ENCODE assay signal across 8 mouse cellular contexts in genomic region chr3:122293223-122293953, GRCm38 (mm10). TPM values are rescaled to one million over a fixed set of nuclear protein-coding genes. Genes with fewer than 3 reads are reported as not detected.
DNase-seq lines count a peak whose midpoint lies in the region; ATAC-seq and TF ChIP-seq lines count a peak whose summit lies in the region.

No protein-coding gene starts in this region.

- no peaks in the 10 kb centered on the region for H3K36me3 ChIP-seq in heart, adult 2 months (ENCODE audit: control insufficient read depth, insufficient read depth, low read length)
- no peaks in the 10 kb centered on the region for H3K36me3 ChIP-seq in forebrain, postnatal 0 days (ENCODE audit: insufficient read depth)
- H3K36me3 ChIP-seq in intestine, embryonic 16.5 days (ENCODE audit: control insufficient read depth, insufficient read depth, low read length) = no peaks in the 10 kb centered on the region
- H3K36me3 ChIP-seq in lung, embryonic 16.5 days (ENCODE audit: control insufficient read depth, insufficient read depth, low read length) = no peaks in the 10 kb centered on the region
- no peaks in the 10 kb centered on the region for H3K36me3 ChIP-seq in stomach, embryonic 15.5 days

- H3K27ac ChIP-seq in heart, adult 2 months = peak overlapping the region; percentile 98
- peak overlapping the region; percentile 99 for H3K27ac ChIP-seq in forebrain, postnatal 0 days (ENCODE audit: low read depth, low read length)
- H3K27ac ChIP-seq in intestine, embryonic 16.5 days (ENCODE audit: low read length) = peak overlapping the region; percentile 94
- peak overlapping the region; percentile 93 for H3K27ac ChIP-seq in lung, embryonic 16.5 days (ENCODE audit: low read length)
- peak overlapping the region; percentile 92 for H3K27ac ChIP-seq in stomach, embryonic 15.5 days

- peaks cover 5% of the 10 kb centered on the region for H3K4me1 ChIP-seq in heart, adult 2 months (ENCODE audit: control insufficient read depth, insufficient read depth, low read length)
- peaks cover 23% of the 10 kb centered on the region for H3K4me1 ChIP-seq in forebrain, postnatal 0 days (ENCODE audit: insufficient read depth)
- H3K4me1 ChIP-seq in intestine, embryonic 16.5 days (ENCODE audit: control insufficient read depth, insufficient read depth, low read length) = peaks cover 12% of the 10 kb centered on the region
- H3K4me1 ChIP-seq in lung, embryonic 16.5 days (replicated peaks; ENCODE audit: control insufficient read depth, insufficient read depth, low read length) = peaks cover 9% of the 10 kb centered on the region
- peaks cover 14% of the 10 kb centered on the region for H3K4me1 ChIP-seq in stomach, embryonic 15.5 days

- TF ChIP-seq CTCF in heart, adult 2 months (IDR thresholded peaks at IDR 0.05) = peak; percentile 22; the same call in 1 of the 2 replicates
- no peak; the same call in 1 of the 2 replicates for TF ChIP-seq CTCF in forebrain, postnatal 0 days (IDR thresholded peaks at IDR 0.05; ENCODE audit: low read depth)

- peak in 1 of 2 experiments; percentile 94 for DNase-seq in heart, adult 2 months
- no peak for DNase-seq in heart, postnatal 36 days
- DNase-seq in 416B (ENCODE audit: low read depth) = peak; percentile 69
- peak; percentile 91 for DNase-seq in adrenal gland, postnatal 25 days
- DNase-seq in forebrain, postnatal 0 days = no peak

- H3K9me3 ChIP-seq in forebrain, postnatal 0 days (ENCODE audit: low read length) = no peaks in the 10 kb centered on the region
- no peaks in the 10 kb centered on the region for H3K9me3 ChIP-seq in intestine, embryonic 16.5 days (ENCODE audit: control insufficient read depth, low read length)
- no peaks in the 10 kb centered on the region for H3K9me3 ChIP-seq in lung, embryonic 16.5 days (ENCODE audit: control insufficient read depth, low read length)
- no peaks in the 10 kb centered on the region for H3K9me3 ChIP-seq in stomach, embryonic 15.5 days

- H3K27me3 ChIP-seq in heart, adult 2 months (ENCODE audit: control insufficient read depth, insufficient read depth, low read length) = no peaks in the 10 kb centered on the region
- no peaks in the 10 kb centered on the region for H3K27me3 ChIP-seq in forebrain, postnatal 0 days (ENCODE audit: insufficient read depth, low read length)
- no peaks in the 10 kb centered on the region for H3K27me3 ChIP-seq in intestine, embryonic 16.5 days (replicated peaks; ENCODE audit: control insufficient read depth, insufficient read depth, low read length)
- no peaks in the 10 kb centered on the region for H3K27me3 ChIP-seq in lung, embryonic 16.5 days (ENCODE audit: control insufficient read depth, insufficient read depth, low read depth, low read length)
- H3K27me3 ChIP-seq in stomach, embryonic 15.5 days (replicated peaks) = no peaks in the 10 kb centered on the region

- WGBS in heart, adult 2 months = under 1% methylated on average over 105 of the region's 105 CpGs
- WGBS in forebrain, postnatal 0 days = 3% methylated on average over 82 of the region's 105 CpGs
- WGBS in intestine, embryonic 16.5 days = under 1% methylated on average over 85 of the region's 105 CpGs
- WGBS in lung, embryonic 16.5 days = under 1% methylated on average over 79 of the region's 105 CpGs
- WGBS in stomach, embryonic 15.5 days = under 1% methylated on average over 77 of the region's 105 CpGs

- peak; percentile 69 for ATAC-seq in forebrain, postnatal 0 days
- peak; percentile 86 for ATAC-seq in intestine, embryonic 16.5 days
- peak; percentile 92 for ATAC-seq in lung, embryonic 16.5 days (ENCODE audit: low read depth)
- peak; percentile 88 for ATAC-seq in stomach, embryonic 15.5 days (ENCODE audit: insufficient read depth, low FRiP score, low read depth)

- peak overlapping the region; percentile 87 for H3K9ac ChIP-seq in heart, adult 2 months (ENCODE audit: low read depth, low read length)
- peak overlapping the region; percentile 97 for H3K9ac ChIP-seq in forebrain, postnatal 0 days
- H3K9ac ChIP-seq in intestine, embryonic 16.5 days (ENCODE audit: low read depth, low read length) = peak overlapping the region; percentile 92
- peak overlapping the region; percentile 88 for H3K9ac ChIP-seq in lung, embryonic 16.5 days (ENCODE audit: low read length)
- H3K9ac ChIP-seq in stomach, embryonic 15.5 days = peak overlapping the region; percentile 68

- H3K4me2 ChIP-seq in forebrain, postnatal 0 days (ENCODE audit: low read depth) = peak overlapping the region; percentile 76
- peak overlapping the region; percentile 76 for H3K4me2 ChIP-seq in intestine, embryonic 16.5 days (ENCODE audit: low read depth, low read length)
- peak overlapping the region; percentile 59 for H3K4me2 ChIP-seq in lung, embryonic 16.5 days (ENCODE audit: low read depth, low read length)
- peak overlapping the region; percentile 87 for H3K4me2 ChIP-seq in stomach, embryonic 15.5 days

- TF ChIP-seq EP300 in heart, adult 2 months (IDR thresholded peaks at IDR 0.05; ENCODE audit: insufficient read depth, low read depth, low read length) = no peak

- intact Hi-C loops in heart, adult 2 months (cut with DNase I) = loop anchor here (5.0 to 10.0 kb wide), 3 partner anchors 46 to 491 kb away; partner anchors contain the start of gene Gclm
- intact Hi-C loops in heart, postnatal 36 days (cut with DNase I) = loop anchor here (1.0 to 10.0 kb wide), 5 partner anchors 19 to 631 kb away; partner anchors contain the start of genes 1810037I17Rik, Arhgap29 and Dnttip2

- H3K79me2 ChIP-seq in heart, adult 2 months (replicated peaks; ENCODE audit: control insufficient read depth, insufficient read depth, low read length) = no peaks in the 10 kb centered on the region

- H3K4me3 ChIP-seq in heart, adult 2 months = peak overlapping the region; percentile 81
- H3K4me3 ChIP-seq in forebrain, postnatal 0 days (ENCODE audit: low read depth, low read length) = peak overlapping the region; percentile 65
- H3K4me3 ChIP-seq in intestine, embryonic 16.5 days (ENCODE audit: low read length) = peak overlapping the region; percentile 90
- peak overlapping the region; percentile 85 for H3K4me3 ChIP-seq in lung, embryonic 16.5 days (ENCODE audit: low read length)
- H3K4me3 ChIP-seq in stomach, embryonic 15.5 days (replicated peaks) = peak overlapping the region; percentile 90

- TF ChIP-seq POLR2A in heart, adult 2 months (IDR thresholded peaks at IDR 0.05; ENCODE audit: insufficient read depth, low read depth, low read length) = 0 out of 2 replicates have a peak, but pooled peaks have one; percentile 37

RNA-seq across cellular contexts. Expression of gene Bcar3, which starts 0.5 kb away (rescaled TPM):
- 1 to 10 TPM; 4.7 to 7.5 TPM for total RNA-seq in heart, adult 2 months (2021)
- 10.0 and 10.2 TPM in 2 replicates for polyA plus RNA-seq in heart, adult 2 months (2012; rRNA removed)
- total RNA-seq in heart, postnatal 36 days (2021) = 1 to 10 TPM; 6.3 to 8.2 TPM
- 40.0 and 55.1 TPM in 2 replicates for total RNA-seq in adrenal gland, postnatal 25 days (2021)
- total RNA-seq in forebrain, postnatal 0 days (2014; rRNA removed) = 9.5 and 11.4 TPM in 2 replicates
- polyA plus RNA-seq in forebrain, postnatal 0 days (2015; fragmentation: Nextera tagmentation; extraction: Ambion mirVana) = 6.4 and 7.3 TPM in 2 replicates
- polyA plus RNA-seq in intestine, embryonic 16.5 days (2015; fragmentation: Nextera tagmentation; extraction: Ambion mirVana) = 23.7 and 27.2 TPM in 2 replicates
- polyA plus RNA-seq in lung, embryonic 16.5 days (2015; fragmentation: Nextera tagmentation; extraction: Ambion mirVana) = 14.8 and 16.9 TPM in 2 replicates
- 14.1 and 15.8 TPM in 2 replicates for polyA plus RNA-seq in stomach, embryonic 15.5 days (2015; fragmentation: Nextera tagmentation; extraction: Ambion mirVana)

RNA-seq across cellular contexts. Expression of gene Dnttip2, which starts 19.2 kb away (rescaled TPM):
- 10 to 100 TPM; 25.7 to 25.8 TPM for total RNA-seq in heart, adult 2 months (2021)
- polyA plus RNA-seq in heart, adult 2 months (2012; rRNA removed) = 6.9 and 11.1 TPM in 2 replicates
- 10 to 100 TPM; 27.7 to 29.3 TPM for total RNA-seq in heart, postnatal 36 days (2021)
- 41.9 and 43.5 TPM in 2 replicates for total RNA-seq in adrenal gland, postnatal 25 days (2021)
- total RNA-seq in forebrain, postnatal 0 days (2014; rRNA removed) = 18.5 and 23.9 TPM in 2 replicates
- 50.2 and 52.1 TPM in 2 replicates for polyA plus RNA-seq in forebrain, postnatal 0 days (2015; fragmentation: Nextera tagmentation; extraction: Ambion mirVana)
- 62.6 and 69.2 TPM in 2 replicates for polyA plus RNA-seq in intestine, embryonic 16.5 days (2015; fragmentation: Nextera tagmentation; extraction: Ambion mirVana)
- 60.4 and 61.8 TPM in 2 replicates for polyA plus RNA-seq in lung, embryonic 16.5 days (2015; fragmentation: Nextera tagmentation; extraction: Ambion mirVana)
- polyA plus RNA-seq in stomach, embryonic 15.5 days (2015; fragmentation: Nextera tagmentation; extraction: Ambion mirVana) = 63.5 and 72.7 TPM in 2 replicates

RNA-seq across cellular contexts. Expression of gene Gclm, which starts 48.0 kb away (rescaled TPM):
- total RNA-seq in heart, adult 2 months (2021) = 10 to 100 TPM; 44.8 to 51.4 TPM
- 20.7 and 22.5 TPM in 2 replicates for polyA plus RNA-seq in heart, adult 2 months (2012; rRNA removed)
- 10 to 100 TPM; 56.9 to 74.7 TPM for total RNA-seq in heart, postnatal 36 days (2021)
- total RNA-seq in adrenal gland, postnatal 25 days (2021) = 69.9 and 101 TPM in 2 replicates
- 20.5 and 29.4 TPM in 2 replicates for total RNA-seq in forebrain, postnatal 0 days (2014; rRNA removed)
- polyA plus RNA-seq in forebrain, postnatal 0 days (2015; fragmentation: Nextera tagmentation; extraction: Ambion mirVana) = 40.1 and 58.3 TPM in 2 replicates
- polyA plus RNA-seq in intestine, embryonic 16.5 days (2015; fragmentation: Nextera tagmentation; extraction: Ambion mirVana) = 84.7 and 122 TPM in 2 replicates
- 72.9 and 78.0 TPM in 2 replicates for polyA plus RNA-seq in lung, embryonic 16.5 days (2015; fragmentation: Nextera tagmentation; extraction: Ambion mirVana)
- polyA plus RNA-seq in stomach, embryonic 15.5 days (2015; fragmentation: Nextera tagmentation; extraction: Ambion mirVana) = 82.8 and 119 TPM in 2 replicates

Comparison
In these comparisons a context has a peak if more than half of its experiments do, and no peak if none do; other contexts are left out.
1. DNase-seq: peak in 416B (single experiment) and adrenal gland, postnatal 25 days (single experiment); none in heart, postnatal 36 days (0 of 2) and forebrain, postnatal 0 days (single experiment).
2. Peak in every context shown above with its lines, with median percentiles within 50 percentile points of each other: H3K27ac ChIP-seq, H3K4me3 ChIP-seq, H3K9ac ChIP-seq, ATAC-seq and H3K4me2 ChIP-seq.